Mouse (Mus musculus) stomach, embryonic 15.5 days (tissue): ENCODE measurements around the gene Myo1e. TPM values are rescaled to one million over a fixed set of nuclear protein-coding genes. Genes with fewer than 3 reads are reported as not detected.
A peak's percentile ranks its signal among the peaks of the same experiment; 100 is the strongest.

Experiments used
- ATAC-seq: fragments of 200-750 bp; cut with Nextera tagmentation; 2 replicates; pipeline ENCODE4 v1.8.0; 2017; ENCODE audit warnings: low read depth, moderate number of reproducible peaks, moderate TSS enrichment; ENCODE audit not compliant: insufficient read depth, low FRiP score
- H3K27ac ChIP-seq: fragments of 300-500 bp; sonication (generic); 2 replicates; pipeline ENCODE4 v1.5.1; 2015; ENCODE audit warnings: mild to moderate bottlenecking, inconsistent platforms
- H3K27me3 ChIP-seq: fragments of 300-500 bp; sonication (generic); replicated peaks from 2 replicates; pipeline ENCODE4 v1.6.1; 2015; ENCODE audit warnings: inconsistent platforms
- H3K36me3 ChIP-seq: fragments of 300-500 bp; sonication (generic); 2 replicates; pipeline ENCODE4 v1.6.1; 2015; ENCODE audit warnings: inconsistent platforms
- H3K4me1 ChIP-seq: fragments of 300-500 bp; sonication (generic); 2 replicates; pipeline ENCODE4 v1.6.1; 2015; ENCODE audit warnings: inconsistent platforms
- H3K4me2 ChIP-seq: fragments of 300-500 bp; sonication (generic); 2 replicates; pipeline ENCODE4 v1.6.1; 2015; ENCODE audit warnings: mild to moderate bottlenecking, inconsistent platforms
- H3K4me3 ChIP-seq: fragments of 300-500 bp; sonication (generic); replicated peaks from 2 replicates; pipeline ENCODE4 v1.5.1; 2015; ENCODE audit warnings: inconsistent platforms
- H3K9ac ChIP-seq: fragments of 300-500 bp; sonication (generic); 2 replicates; pipeline ENCODE4 v1.6.1; 2015; ENCODE audit warnings: inconsistent platforms
- H3K9me3 ChIP-seq: fragments of 300-500 bp; sonication (generic); 2 replicates; pipeline ENCODE4 v1.6.1; 2016; ENCODE audit warnings: inconsistent platforms
- WGBS: fragments of 180-500 bp; shearing (Covaris S2); methylation state at CpG from one replicate; pipeline ENCODE4 v1.1.7; 2015; 5-methylcytosine and 5-hydroxymethylcytosine counted together
- microRNA-seq: library from miRNA; unstranded; fragments of <30 nt; microRNA quantifications from one replicate; pipeline ENCODE4, GENCODE M21; 2016
- polyA plus RNA-seq: library from polyadenylated mRNA; unstranded; fragments of >200 nt; fragmentation: Nextera tagmentation; extraction: Ambion mirVana; gene quantifications from 2 replicates; pipeline ENCODE4 v1.2.1, GENCODE M21; 2015

The Myo1e gene
- polyA plus RNA-seq, 1 experiment from 2014 or later: 24.2 TPM

DNA sequence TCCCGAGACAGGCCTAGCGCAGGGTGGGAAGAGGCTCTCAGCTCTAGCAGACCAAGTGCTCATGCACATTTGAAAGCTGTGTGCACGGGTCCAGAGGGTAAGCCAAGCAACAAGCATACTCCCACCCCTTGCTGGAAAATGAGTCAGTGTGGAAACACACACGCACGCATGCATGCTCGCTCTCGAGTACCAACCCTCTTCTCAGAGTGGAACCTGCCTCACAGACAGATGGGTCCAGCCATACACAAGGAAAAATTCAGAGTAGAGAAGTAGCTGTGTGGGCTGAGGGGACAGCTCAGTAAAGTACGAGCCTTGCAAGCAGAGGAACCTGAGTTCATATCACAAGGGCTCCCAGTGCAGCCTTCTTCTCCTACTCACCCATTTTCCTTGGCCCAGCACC, 202.6 kb downstream of the Myo1e start:
- H3K9ac ChIP-seq: no peak overlapping the region
- H3K9me3 ChIP-seq: no peaks in the 10 kb centered on the region
- no peak overlapping the region for H3K4me3 ChIP-seq
- H3K4me2 ChIP-seq: no peak overlapping the region
- ATAC-seq: no peak
- H3K27me3 ChIP-seq: no peaks in the 10 kb centered on the region
- 96% methylated on average over 8 of the region's 8 CpGs for WGBS
- H3K36me3 ChIP-seq: peaks cover 49% of the 10 kb centered on the region
- no peak overlapping the region for H3K27ac ChIP-seq
- H3K4me1 ChIP-seq: no peaks in the 10 kb centered on the region

DNA sequence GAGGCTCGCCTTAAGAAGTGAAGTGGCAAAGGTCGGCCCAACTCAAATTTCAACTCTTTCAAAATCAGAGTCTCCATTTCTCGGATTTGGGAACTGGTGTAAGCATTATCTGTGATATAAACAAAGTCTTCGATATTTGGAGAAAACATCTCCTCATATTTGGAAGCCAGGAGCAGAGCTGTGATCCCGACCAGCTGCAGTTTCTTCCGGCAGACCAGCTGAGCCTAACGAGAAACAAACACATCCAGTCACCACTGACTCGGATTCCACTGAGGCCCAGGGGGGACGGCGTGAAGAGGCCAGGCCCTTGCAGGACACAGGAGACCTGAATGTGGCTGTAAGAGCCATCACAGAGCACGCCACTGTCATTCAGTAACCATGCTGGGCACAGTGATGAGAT, 203.5 kb downstream of the Myo1e start:
- no peaks in the 10 kb centered on the region for H3K4me1 ChIP-seq
- no peak overlapping the region for H3K4me2 ChIP-seq
- H3K9ac ChIP-seq: no peak overlapping the region
- no peak for ATAC-seq
- no peaks in the 10 kb centered on the region for H3K27me3 ChIP-seq
- H3K36me3 ChIP-seq: peaks cover 52% of the 10 kb centered on the region
- 61% methylated on average over 11 of the region's 11 CpGs for WGBS
- H3K27ac ChIP-seq: no peak overlapping the region
- no peaks in the 10 kb centered on the region for H3K9me3 ChIP-seq
- H3K4me3 ChIP-seq: no peak overlapping the region

DNA sequence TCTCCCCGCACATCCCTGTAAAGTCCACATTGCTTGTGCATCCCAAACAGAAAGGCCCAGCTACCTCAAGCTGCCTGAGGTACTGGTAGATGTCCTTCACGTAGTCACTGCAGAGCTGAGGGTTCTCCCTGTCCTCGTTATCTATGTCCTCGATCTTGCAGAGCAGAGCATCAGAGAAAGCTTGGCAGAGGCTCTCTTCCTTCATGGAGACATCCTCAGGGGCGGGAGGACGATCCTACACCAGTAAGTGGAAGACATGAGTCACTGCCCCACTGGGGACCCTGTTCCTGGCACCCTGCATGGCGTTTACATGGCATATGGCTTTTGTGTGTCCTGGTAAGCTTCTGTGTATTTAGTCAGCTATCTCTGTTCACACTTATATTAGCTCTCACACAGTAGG, 205.9 kb downstream of the Myo1e start:
- Histone ChIP-seq H3K27me3 (no peaks in the 10 kb centered on the region), H3K36me3 (peaks cover 60% of the 10 kb centered on the region), H3K4me1 (no peaks in the 10 kb centered on the region), H3K27ac (no peak overlapping the region), H3K4me2 (no peak overlapping the region), H3K4me3 (no peak overlapping the region), H3K9ac (no peak overlapping the region), H3K9me3 (no peaks in the 10 kb centered on the region)
- ATAC-seq: no peak
- 90% methylated on average over 7 of the region's 7 CpGs for WGBS

DNA sequence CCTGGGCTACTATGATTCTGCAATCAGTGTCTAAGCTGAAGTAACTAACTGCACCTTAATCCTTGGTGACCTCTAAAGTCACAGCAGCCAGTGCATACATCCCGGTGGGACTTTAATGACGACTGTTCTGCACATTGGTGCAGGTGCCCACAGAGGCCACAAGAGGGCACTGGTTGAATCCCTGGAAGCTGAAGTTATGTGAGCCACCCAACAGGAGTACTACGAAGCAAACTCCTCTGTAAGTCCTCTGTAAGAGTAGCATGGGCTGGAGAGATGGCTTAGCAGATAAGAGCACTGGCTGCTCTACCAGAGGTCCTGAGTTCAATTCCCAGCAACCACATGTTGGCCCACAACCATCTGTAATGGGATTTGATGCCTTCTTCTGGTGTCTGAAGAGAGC, 209.3 kb downstream of the Myo1e start:
- no peak for ATAC-seq
- 0 out of 2 replicates have a peak, but pooled peaks cover 5% of the 10 kb centered on the region for H3K4me1 ChIP-seq
- H3K9ac ChIP-seq: no peak overlapping the region
- no peaks in the 10 kb centered on the region for H3K27me3 ChIP-seq
- peaks cover 30% of the 10 kb centered on the region for H3K36me3 ChIP-seq
- no peak overlapping the region for H3K4me3 ChIP-seq
- H3K9me3 ChIP-seq: no peaks in the 10 kb centered on the region
- H3K4me2 ChIP-seq: no peak overlapping the region
- no peak overlapping the region for H3K27ac ChIP-seq
- 82% methylated on average over 3 of the region's 3 CpGs for WGBS

DNA sequence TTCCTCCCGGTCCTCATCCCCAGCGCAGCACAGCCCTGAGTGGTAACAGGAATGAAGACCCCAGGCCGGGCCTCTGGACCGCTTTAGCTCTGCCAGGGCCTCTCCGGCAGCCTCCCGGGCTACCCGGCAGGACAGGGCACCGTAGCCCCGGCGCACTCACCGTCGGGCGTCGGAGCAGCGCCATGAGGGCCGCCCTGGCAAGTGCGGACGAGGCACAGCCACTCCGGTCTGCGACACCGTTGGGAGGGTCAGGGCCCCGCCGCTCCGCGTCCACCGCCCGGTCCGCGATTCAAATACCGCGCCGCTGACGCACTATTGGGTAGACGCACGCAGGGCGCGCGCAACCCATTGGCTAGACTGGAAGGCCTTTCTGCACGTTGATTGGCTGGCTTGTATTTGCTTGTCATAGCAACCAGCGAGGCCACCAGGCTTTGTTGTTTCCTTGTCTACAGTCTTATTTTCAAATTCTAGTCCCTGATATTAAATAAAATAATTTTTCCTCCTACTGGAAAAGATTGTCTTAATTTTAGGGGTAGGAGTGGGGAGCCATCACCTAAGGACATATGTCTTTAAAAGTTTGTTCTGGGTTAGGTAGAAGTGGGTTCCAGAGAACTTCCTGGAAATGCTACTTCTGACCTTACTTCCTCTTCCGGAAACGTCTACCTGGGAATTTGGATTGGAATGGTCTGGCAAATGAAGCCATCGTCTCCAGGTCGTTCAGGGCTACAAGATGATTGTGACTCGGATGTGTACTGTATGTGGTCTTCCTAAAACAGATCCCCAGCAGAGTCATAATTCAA, 214.3 kb downstream of the Myo1e start, which contains the start of gene Ccnb2:
Gene Ccnb2, minus strand, starts transcription at position 291 of the 800 bp plus-strand sequence.
- peak within 1 kb of the TSS; percentile 67 for H3K27ac ChIP-seq
- 2% methylated on average over 45 of the region's 45 CpGs for WGBS
- 0 out of 2 replicates have a peak, but pooled peaks cover 5% of the 10 kb centered on the region for H3K4me1 ChIP-seq

DNA sequence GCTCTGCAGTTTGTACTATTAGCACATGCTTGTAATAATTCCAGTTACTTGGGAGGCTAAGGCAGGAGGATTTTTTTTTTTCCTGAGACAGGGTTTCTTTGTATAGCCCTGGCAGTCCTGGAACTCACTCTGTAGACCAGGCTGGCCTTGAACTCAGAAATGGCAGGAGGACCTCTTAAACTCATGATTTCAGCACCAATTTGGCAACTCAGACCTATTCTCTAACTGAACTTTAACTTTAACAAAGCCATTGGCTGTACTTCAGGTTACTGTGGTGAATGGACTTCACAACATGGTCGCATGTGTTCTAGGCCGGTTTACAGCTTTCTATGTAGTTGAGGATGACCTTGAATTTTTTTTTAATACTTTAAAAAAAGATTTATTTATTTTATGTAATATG, 215.5 kb downstream of the Myo1e start:
- 0 out of 2 replicates have a peak, but pooled peaks cover 5% of the 10 kb centered on the region for H3K4me1 ChIP-seq
- no peak overlapping the region for H3K27ac ChIP-seq
- H3K4me2 ChIP-seq: no peak overlapping the region
- no peak overlapping the region for H3K9ac ChIP-seq
- ATAC-seq: no peak
- 96% methylated on average over 2 of the region's 2 CpGs for WGBS
- H3K4me3 ChIP-seq: no peak overlapping the region
- no peaks in the 10 kb centered on the region for H3K9me3 ChIP-seq
- H3K27me3 ChIP-seq: no peaks in the 10 kb centered on the region
- H3K36me3 ChIP-seq: peaks cover 9% of the 10 kb centered on the region; the same call in 1 of the 2 replicates

More for the DNA sequence above, 214.3 kb downstream of the Myo1e start, which contains the start of gene Ccnb2:
- Histone ChIP-seq H3K27me3 (no peaks in the 10 kb centered on the region), H3K9ac (peak within 1 kb of the TSS; percentile 55; the same call in 1 of the 2 replicates), H3K36me3 (peaks cover 8% of the 10 kb centered on the region; the same call in 1 of the 2 replicates), H3K9me3 (no peaks in the 10 kb centered on the region), H3K4me2 (peak within 1 kb of the TSS; percentile 91), H3K4me3 (peak within 1 kb of the TSS; percentile 85)
- peak; percentile 98 for ATAC-seq

DNA sequence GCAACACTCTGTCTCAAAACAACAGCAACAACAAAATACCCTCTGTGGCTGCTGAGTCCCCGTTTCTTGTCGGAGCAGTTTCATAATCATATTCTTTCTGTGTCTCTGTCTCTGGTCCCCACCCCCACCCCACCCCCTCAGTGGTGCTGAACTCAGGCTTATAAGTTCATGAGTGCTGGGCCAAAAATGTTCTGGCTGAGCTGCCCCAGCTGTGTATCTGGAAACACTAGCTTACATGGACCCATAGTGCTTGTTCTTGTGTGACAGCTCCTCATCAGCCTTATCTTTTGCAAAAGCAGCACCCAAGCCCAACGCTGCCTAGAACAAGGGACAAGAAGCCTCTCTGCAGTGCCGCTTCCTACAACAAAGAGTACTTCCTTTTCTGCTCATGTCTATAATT, 232.8 kb downstream of the Myo1e start:
- no peak for ATAC-seq
- H3K4me1 ChIP-seq: no peaks in the 10 kb centered on the region
- H3K4me2 ChIP-seq: no peak overlapping the region
- no peaks in the 10 kb centered on the region for H3K9me3 ChIP-seq
- no peak overlapping the region for H3K9ac ChIP-seq
- peaks cover 17% of the 10 kb centered on the region for H3K36me3 ChIP-seq
- WGBS: 80% methylated on average over 4 of the region's 4 CpGs
- no peak overlapping the region for H3K27ac ChIP-seq
- no peaks in the 10 kb centered on the region for H3K27me3 ChIP-seq
- no peak overlapping the region for H3K4me3 ChIP-seq

DNA sequence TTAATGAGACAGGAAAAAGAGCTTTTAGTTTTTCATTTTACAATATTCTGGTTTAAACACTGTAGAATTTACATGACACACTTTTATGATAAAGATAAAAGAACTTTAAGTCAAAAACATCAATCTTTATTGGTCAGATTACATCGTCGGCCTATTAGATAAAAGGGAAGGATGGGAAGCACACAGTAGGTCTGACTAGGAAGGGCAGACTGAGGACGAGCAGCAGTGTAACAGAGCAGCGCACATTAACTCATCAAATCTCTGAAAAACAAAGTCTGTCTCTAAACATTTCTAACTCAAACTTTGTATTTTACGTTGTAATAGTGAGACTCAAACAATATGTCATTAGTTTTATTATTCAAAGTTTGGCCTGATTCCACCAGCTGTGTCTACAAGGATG, 241.9 kb downstream of the Myo1e start:
- Histone ChIP-seq H3K9me3 (no peaks in the 10 kb centered on the region), H3K36me3 (peaks cover 24% of the 10 kb centered on the region), H3K4me1 (no peaks in the 10 kb centered on the region), H3K27ac (no peak overlapping the region), H3K4me2 (no peak overlapping the region), H3K4me3 (no peak overlapping the region), H3K27me3 (no peaks in the 10 kb centered on the region), H3K9ac (no peak overlapping the region)
- no peak for ATAC-seq
- WGBS: 86% methylated on average over 5 of the region's 5 CpGs

Small RNA genes within 50 kb of the gene (microRNA-seq; reads per million reads assigned to microRNA genes)
- 4.6 reads per million, percentile 18 among the genes with 10 or more reads in this experiment for gene Mir5626

Other genes with a start within 250 kb of the Myo1e start
- 93.5 and 98.9 TPM in 2 replicates for gene Bnip2, start 217.9 kb upstream of the Myo1e start, polyA plus RNA-seq
- 197 and 205 TPM in 2 replicates for gene Gtf2a2, start 194.8 kb upstream of the Myo1e start, polyA plus RNA-seq
- gene Gcnt3, start 169.3 kb upstream of the Myo1e start, polyA plus RNA-seq: 12.0 and 12.6 TPM in 2 replicates
- 16.2 and 16.7 TPM in 2 replicates for gene Fam81a, start 64.8 kb upstream of the Myo1e start, polyA plus RNA-seq
- gene Ccnb2, start 214.2 kb downstream of the Myo1e start, polyA plus RNA-seq: 161 and 171 TPM in 2 replicates